Mouse (Mus musculus): ENCODE data around the gene Mthfs. TPM values are rescaled to one million over a fixed set of nuclear protein-coding genes. Genes with fewer than 3 reads are reported as not detected.
"Not testable (repeated sequence)": the region's sequence is repeated elsewhere in the genome, so short reads cannot be mapped to it uniquely, and the experiment has no call there.

Gene Mthfs
- polyA plus RNA-seq, 1 experiment from 2014 or later, result 31.3 TPM

DNA sequence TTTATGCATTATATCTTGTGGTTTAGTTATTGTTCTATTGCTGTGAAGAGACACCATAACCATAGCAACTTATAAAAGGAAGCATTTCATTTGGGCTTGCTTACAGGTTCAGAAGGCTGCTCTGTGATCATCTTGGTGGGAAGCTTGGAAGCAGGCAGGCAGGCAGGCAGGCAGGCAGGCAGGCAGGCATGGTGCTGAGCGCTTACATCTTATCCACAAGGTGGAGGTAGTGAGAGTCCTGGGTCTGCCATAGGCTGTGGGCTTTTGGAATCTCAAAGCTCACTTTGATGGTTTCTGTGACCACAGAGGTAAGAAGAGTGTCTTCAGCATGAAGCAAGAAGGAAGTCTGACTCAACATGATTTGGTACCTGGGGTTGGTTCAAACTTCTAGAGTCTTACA lies 2.0 kb downstream of the Mthfs start:
- H3K36me3 ChIP-seq; ATAC-seq (ENCODE audit: low FRiP score, low read depth); H3K9ac ChIP-seq; H3K27ac ChIP-seq; H3K4me1 ChIP-seq; H3K4me2 ChIP-seq (replicated peaks); H3K4me3 ChIP-seq; H3K9me3 ChIP-seq; H3K27me3 ChIP-seq: not testable (repeated sequence)
- 33% methylated on average over 1 of the region's 1 CpGs for WGBS

DNA sequence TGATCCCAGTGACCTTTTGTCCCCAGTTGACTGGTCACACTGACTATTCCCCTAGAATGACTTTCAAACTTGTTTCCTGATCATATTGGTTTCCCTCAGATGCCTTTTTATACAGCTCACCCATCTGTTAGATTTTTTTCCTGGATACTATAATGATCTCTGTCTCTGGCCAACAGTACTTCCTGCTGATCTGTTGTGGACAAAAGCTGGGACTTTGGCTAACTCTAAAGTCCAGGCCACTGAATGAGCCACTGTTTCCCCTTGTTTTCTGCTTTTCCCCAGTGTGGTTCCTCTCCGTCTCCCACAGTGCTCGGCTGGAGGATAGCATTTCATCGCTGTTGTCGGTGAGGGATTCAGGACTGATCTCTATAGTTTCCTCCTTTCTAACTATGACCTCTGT lies 7.7 kb downstream of the Mthfs start:
- not testable (repeated sequence) for H3K27me3 ChIP-seq; H3K9ac ChIP-seq; H3K4me3 ChIP-seq; H3K9me3 ChIP-seq; ATAC-seq (ENCODE audit: low FRiP score, low read depth); H3K36me3 ChIP-seq; H3K27ac ChIP-seq; H3K4me1 ChIP-seq; H3K4me2 ChIP-seq (replicated peaks)
- WGBS, result 91% methylated on average over 4 of the region's 4 CpGs

- ATAC-seq (ENCODE audit: low FRiP score, low read depth); H3K9ac ChIP-seq; H3K9me3 ChIP-seq; H3K4me2 ChIP-seq (replicated peaks); H3K27me3 ChIP-seq; H3K4me1 ChIP-seq; H3K27ac ChIP-seq; H3K36me3 ChIP-seq; H3K4me3 ChIP-seq: not testable (repeated sequence)
- WGBS, result 98% methylated on average over 3 of the region's 4 CpGs
Observed at GRCm38 (mm10) chr9:89219668-89220067, 9.2 kb downstream of the Mthfs start.

DNA sequence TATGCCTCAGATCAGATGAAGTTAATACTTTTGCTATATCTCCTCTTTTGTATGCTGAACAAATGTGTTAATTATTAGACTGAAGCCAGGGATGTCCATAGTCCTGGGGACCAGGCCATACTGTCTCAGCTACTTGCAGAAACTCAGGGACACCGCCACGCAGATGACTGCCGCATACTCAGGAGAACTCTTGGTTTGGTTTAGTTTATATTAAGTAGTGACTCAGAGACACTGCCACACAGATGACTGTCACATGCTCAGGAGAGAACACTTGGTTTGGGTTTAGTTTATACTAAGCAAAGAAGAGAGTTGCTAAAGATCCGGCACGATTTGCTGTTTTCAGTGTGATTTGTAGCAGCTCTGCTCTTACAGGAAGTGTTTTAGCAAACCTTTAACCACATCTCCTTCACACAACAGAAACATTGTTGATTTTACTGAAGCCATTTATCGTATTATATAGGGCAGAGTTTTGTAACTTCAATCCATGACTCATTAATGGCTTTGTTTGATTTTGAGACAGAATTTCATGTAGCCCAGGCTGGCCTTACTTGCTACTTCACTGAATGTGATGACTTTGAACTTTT lies 10.3 kb downstream of the Mthfs start:
- not testable (repeated sequence) for ATAC-seq (ENCODE audit: low FRiP score, low read depth); H3K27me3 ChIP-seq; H3K27ac ChIP-seq; H3K9ac ChIP-seq; H3K4me1 ChIP-seq; H3K4me3 ChIP-seq; H3K9me3 ChIP-seq; H3K36me3 ChIP-seq; H3K4me2 ChIP-seq (replicated peaks)
- WGBS, result 87% methylated on average over 6 of the region's 6 CpGs

DNA sequence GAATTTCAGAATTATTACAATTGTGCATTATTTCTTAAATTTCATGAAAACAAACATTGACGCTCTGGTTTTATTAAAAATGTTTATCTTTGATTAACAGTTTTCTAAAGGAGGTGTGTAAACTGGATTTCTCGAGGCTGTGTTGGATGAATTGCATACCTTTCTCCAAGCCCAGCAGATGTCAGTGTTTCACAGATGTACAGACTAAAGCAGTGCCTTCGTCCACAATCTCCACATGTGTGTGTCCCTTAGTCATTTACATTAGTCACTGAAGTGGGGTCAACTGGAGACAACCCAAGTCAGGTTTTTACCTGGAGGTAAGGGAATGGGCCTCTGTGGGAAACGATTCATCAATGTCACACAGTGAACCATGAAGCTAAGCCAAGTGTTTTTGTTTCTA lies 15.6 kb downstream of the Mthfs start:
- no peak overlapping the region for H3K4me2 ChIP-seq (replicated peaks)
- H3K9ac ChIP-seq, result no peak overlapping the region
- H3K9me3 ChIP-seq, result no peaks in the 10 kb centered on the region
- H3K4me1 ChIP-seq, result no peaks in the 10 kb centered on the region
- 57% methylated on average over 4 of the region's 4 CpGs for WGBS
- H3K27ac ChIP-seq, result no peak overlapping the region
- H3K27me3 ChIP-seq, result no peaks in the 10 kb centered on the region
- no peak for ATAC-seq (ENCODE audit: low FRiP score, low read depth)
- H3K4me3 ChIP-seq, result no peak overlapping the region
- H3K36me3 ChIP-seq, result no peaks in the 10 kb centered on the region

GRCm38 (mm10) chr9:89228122-89228521 lies 17.6 kb downstream of the Mthfs start:
- H3K36me3 ChIP-seq, result no peaks in the 10 kb centered on the region
- H3K9ac ChIP-seq, result no peak overlapping the region
- no peak for ATAC-seq (ENCODE audit: low FRiP score, low read depth)
- H3K9me3 ChIP-seq, result no peaks in the 10 kb centered on the region
- no peaks in the 10 kb centered on the region for H3K4me1 ChIP-seq
- H3K4me2 ChIP-seq (replicated peaks), result no peak overlapping the region
- H3K27ac ChIP-seq, result no peak overlapping the region
- H3K27me3 ChIP-seq, result no peaks in the 10 kb centered on the region
- 87% methylated on average over 7 of the region's 7 CpGs for WGBS
- H3K4me3 ChIP-seq, result no peak overlapping the region

GRCm38 (mm10) chr9:89230897-89231497 lies 20.5 kb downstream of the Mthfs start:
- not testable (repeated sequence) for H3K4me1 ChIP-seq; H3K9ac ChIP-seq; H3K36me3 ChIP-seq; H3K4me2 ChIP-seq (replicated peaks); H3K27me3 ChIP-seq; ATAC-seq (ENCODE audit: low FRiP score, low read depth); H3K9me3 ChIP-seq; H3K27ac ChIP-seq; H3K4me3 ChIP-seq
- WGBS, result 62% methylated on average over 2 of the region's 2 CpGs

GRCm38 (mm10) chr9:89237131-89237530 lies 26.7 kb downstream of the Mthfs start:
- H3K4me3 ChIP-seq; H3K4me1 ChIP-seq; H3K27ac ChIP-seq; H3K27me3 ChIP-seq; H3K4me2 ChIP-seq (replicated peaks); H3K9ac ChIP-seq; H3K36me3 ChIP-seq; H3K9me3 ChIP-seq; ATAC-seq (ENCODE audit: low FRiP score, low read depth): not testable (repeated sequence)
- WGBS, result 79% methylated on average over 4 of the region's 4 CpGs

- H3K27me3 ChIP-seq; H3K4me3 ChIP-seq; H3K4me2 ChIP-seq (replicated peaks); H3K9ac ChIP-seq; H3K27ac ChIP-seq; H3K4me1 ChIP-seq; ATAC-seq (ENCODE audit: low FRiP score, low read depth); H3K9me3 ChIP-seq; H3K36me3 ChIP-seq: not testable (repeated sequence)
- WGBS, result 78% methylated on average over 4 of the region's 5 CpGs
Observed at GRCm38 (mm10) chr9:89238976-89239505, 28.6 kb downstream of the Mthfs start.

- H3K27me3 ChIP-seq; H3K4me2 ChIP-seq (replicated peaks); ATAC-seq (ENCODE audit: low FRiP score, low read depth); H3K36me3 ChIP-seq; H3K9me3 ChIP-seq; H3K4me3 ChIP-seq; H3K4me1 ChIP-seq; H3K27ac ChIP-seq; H3K9ac ChIP-seq: not testable (repeated sequence)
- 79% methylated on average over 3 of the region's 3 CpGs for WGBS
Observed at GRCm38 (mm10) chr9:89240516-89241019, 30.1 kb downstream of the Mthfs start.

DNA sequence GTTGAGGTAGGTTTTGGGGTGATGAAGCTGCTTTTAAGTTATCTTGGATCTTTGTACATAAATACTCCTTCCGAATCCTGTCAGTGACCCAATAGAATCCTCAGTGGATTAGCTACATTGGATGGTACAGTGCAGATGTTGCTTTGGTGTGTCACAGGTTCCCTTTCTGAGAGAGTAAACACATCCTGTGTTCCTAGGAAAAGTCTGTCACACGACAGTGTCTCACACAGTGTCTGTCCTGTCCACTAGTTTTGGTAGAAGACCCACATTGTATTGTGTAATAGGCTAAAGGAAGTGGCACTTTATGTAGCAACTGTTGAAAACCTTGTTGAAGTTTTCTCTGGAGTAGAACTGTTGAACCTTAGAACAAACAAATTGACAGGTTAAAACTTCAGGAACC lies 42.9 kb downstream of the Mthfs start:
- H3K9ac ChIP-seq, result no peak overlapping the region
- ATAC-seq (ENCODE audit: low FRiP score, low read depth), result no peak
- WGBS, result 80% methylated on average over 2 of the region's 2 CpGs
- H3K9me3 ChIP-seq, result no peaks in the 10 kb centered on the region
- no peaks in the 10 kb centered on the region for H3K36me3 ChIP-seq
- H3K4me2 ChIP-seq (replicated peaks), result no peak overlapping the region
- H3K4me3 ChIP-seq, result no peak overlapping the region
- H3K27ac ChIP-seq, result no peak overlapping the region
- H3K27me3 ChIP-seq, result no peaks in the 10 kb centered on the region
- no peaks in the 10 kb centered on the region for H3K4me1 ChIP-seq

GRCm38 (mm10) chr9:89256556-89257335 lies 46.3 kb downstream of the Mthfs start:
- H3K4me3 ChIP-seq, result no peak overlapping the region
- no peaks in the 10 kb centered on the region for H3K4me1 ChIP-seq
- no peaks in the 10 kb centered on the region for H3K9me3 ChIP-seq
- 87% methylated on average over 12 of the region's 12 CpGs for WGBS
- no peaks in the 10 kb centered on the region for H3K36me3 ChIP-seq
- no peaks in the 10 kb centered on the region for H3K27me3 ChIP-seq
- no peak for ATAC-seq (ENCODE audit: low FRiP score, low read depth)
- H3K4me2 ChIP-seq (replicated peaks), result no peak overlapping the region
- no peak overlapping the region for H3K27ac ChIP-seq
- H3K9ac ChIP-seq, result no peak overlapping the region
